Mouse (Mus musculus): ENCODE data around the gene Plekhf1. TPM values are rescaled to one million over a fixed set of nuclear protein-coding genes. Genes with fewer than 3 reads are reported as not detected.

The Plekhf1 gene
- polyA plus RNA-seq, 1 experiment from 2014 or later: 18.4 TPM

DNA sequence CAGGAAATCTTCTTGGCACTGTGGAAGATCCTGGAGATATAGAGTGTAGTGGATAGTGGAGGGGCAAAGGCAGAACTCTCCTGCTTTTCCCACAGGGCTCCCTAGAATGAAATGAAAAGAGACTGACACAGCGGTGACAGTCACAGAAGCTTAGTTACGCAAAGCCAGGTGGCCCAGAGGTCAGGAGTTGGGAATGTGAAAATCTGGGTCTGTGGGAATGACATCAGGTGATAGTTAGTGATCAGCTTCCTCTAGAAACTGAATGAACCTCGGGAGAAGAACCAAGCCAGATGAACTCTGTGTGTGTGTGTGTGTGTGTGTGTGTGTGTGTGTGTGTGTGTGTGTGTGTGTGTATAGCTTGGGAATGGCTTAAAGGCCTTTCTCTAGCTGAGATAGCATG is 18.8 kb downstream of the Plekhf1 start:
- H3K27me3 ChIP-seq: no peaks in the 10 kb centered on the region
- ATAC-seq: no peak
- DNase-seq (ENCODE audit: low read depth, low spot score): no peak
- CTCF ChIA-PET: interaction anchor here (1.5 to 1.9 kb wide), 2 partner anchors 8 to 27 kb away, joined by 4 to 11 read pairs; partner anchors contain the start of gene 1600014C10Rik
- in situ Hi-C loops (cut with MboI; ENCODE audit: low pct_unique_long_range_greater_than_20kb): no loop called here
- POLR2A ChIA-PET: no interaction called here
- TF ChIP-seq CTCF (IDR thresholded peaks at IDR 0.05): no peak

DNA sequence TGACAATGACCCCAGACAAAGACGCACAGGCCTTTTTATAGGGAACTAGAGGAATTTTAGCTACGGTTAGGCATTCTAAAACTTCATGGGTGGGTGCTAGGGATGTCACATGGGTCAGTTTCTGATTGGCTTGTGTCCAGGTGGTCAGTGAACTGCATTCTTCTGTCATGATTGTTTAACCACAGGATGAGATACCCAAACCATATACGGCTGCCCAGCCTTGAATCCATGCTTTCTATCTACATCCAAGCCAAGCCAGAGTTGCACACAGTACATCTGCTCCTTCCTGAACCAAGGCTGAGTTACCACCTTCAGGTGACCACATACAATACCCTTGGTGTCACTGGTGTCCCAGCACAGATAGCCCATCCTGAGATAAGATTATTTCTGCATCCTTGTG is 21.3 kb downstream of the Plekhf1 start:
- DNase-seq (ENCODE audit: low read depth, low spot score): peak; percentile 68
- POLR2A ChIA-PET: no interaction called here
- CTCF ChIA-PET: interaction anchor here (1.6 to 2.7 kb wide), 2 partner anchors 11 to 60 kb away, joined by 4 to 7 read pairs; no protein-coding TSS in a partner anchor
- H3K27me3 ChIP-seq: no peaks in the 10 kb centered on the region
- in situ Hi-C loops (cut with MboI; ENCODE audit: low pct_unique_long_range_greater_than_20kb): no loop called here
- no peak for TF ChIP-seq CTCF (IDR thresholded peaks at IDR 0.05)
- peak; percentile 85 for ATAC-seq

DNA sequence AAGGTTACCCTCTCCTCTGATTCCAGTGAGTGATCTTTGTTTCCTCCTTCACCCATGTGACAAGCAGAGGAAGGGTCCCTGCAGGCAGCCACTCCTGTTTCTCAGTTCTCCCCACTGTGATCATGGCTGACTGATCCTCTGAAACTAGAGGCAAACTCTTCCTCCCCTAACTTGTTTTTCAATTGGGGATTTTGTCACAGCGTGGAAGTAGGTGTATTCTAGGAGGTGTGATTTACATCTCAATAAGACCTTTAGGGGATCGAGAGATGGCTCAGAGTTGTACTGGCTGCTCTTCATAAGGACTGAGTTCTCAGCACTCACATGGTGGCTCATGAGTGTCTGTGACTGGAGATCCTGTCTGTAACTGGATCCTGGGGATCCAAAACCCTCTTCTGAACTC is 22.0 kb downstream of the Plekhf1 start:
- POLR2A ChIA-PET: no interaction called here
- in situ Hi-C loops (cut with MboI; ENCODE audit: low pct_unique_long_range_greater_than_20kb): no loop called here
- CTCF ChIA-PET: interaction anchor here (1.6 to 2.7 kb wide), 3 partner anchors 10 to 61 kb away, joined by 4 to 7 read pairs (median 5); no protein-coding TSS in a partner anchor
- ATAC-seq (no peak), DNase-seq (ENCODE audit: low read depth, low spot score) (no peak)
- no peaks in the 10 kb centered on the region for H3K27me3 ChIP-seq
- no peak for TF ChIP-seq CTCF (IDR thresholded peaks at IDR 0.05)

DNA sequence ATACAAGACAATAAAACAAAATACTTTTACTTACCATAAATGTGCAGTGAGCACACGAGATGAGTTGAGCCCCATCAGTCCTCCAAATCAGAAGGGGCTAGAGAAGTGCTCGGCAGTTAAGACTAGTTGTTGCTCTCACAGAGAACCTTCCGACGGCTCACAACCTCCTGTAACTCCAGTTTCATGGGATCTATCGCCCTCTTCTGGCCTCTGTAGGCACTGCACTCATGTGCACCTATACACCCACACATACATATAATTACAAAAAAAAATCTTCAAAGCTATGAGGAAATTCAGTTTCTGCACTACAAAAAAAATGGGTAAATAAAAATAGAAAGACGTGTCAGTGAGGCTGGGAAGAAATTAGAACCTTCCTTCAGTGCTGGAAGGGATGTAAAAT is 23.5 kb downstream of the Plekhf1 start:
- H3K27me3 ChIP-seq: no peaks in the 10 kb centered on the region
- no peak for ATAC-seq
- ChIA-PET POLR2A (no interaction called here), CTCF (interaction anchor here (0.9 to 5.0 kb wide), 4 partner anchors 14 to 23 kb away, joined by 3 to 76 read pairs (median 4); partner anchors contain the start of gene 1600014C10Rik)
- TF ChIP-seq CTCF (IDR thresholded peaks at IDR 0.05): peak; percentile 59
- in situ Hi-C loops (cut with MboI; ENCODE audit: low pct_unique_long_range_greater_than_20kb): no loop called here
- DNase-seq (ENCODE audit: low read depth, low spot score): no peak

DNA sequence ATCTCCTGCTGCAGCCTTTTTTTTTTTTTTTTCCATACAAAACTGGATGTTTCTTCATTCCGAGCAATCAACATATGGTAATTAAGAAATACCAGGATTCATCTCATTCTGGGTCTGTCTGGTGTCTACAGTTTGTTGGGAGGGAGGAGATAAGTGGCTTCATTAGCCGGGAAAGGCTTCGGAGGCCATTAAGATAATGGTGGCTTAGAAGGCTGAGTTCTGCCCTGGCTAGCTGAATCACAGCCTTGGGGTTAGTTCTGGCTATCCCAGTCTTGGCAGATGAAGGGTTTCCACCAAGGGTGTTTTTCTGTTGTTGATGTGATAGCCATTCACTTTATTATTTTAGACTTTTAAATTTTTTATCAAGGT is 26.5 kb downstream of the Plekhf1 start:
- DNase-seq (ENCODE audit: low read depth, low spot score) (no peak), ATAC-seq (no peak)
- ChIA-PET POLR2A (interaction anchor here (0.6 to 1.5 kb wide), 3 partner anchors 16 to 266 kb away, joined by 3 to 7 read pairs (median 4); partner anchors contain the start of gene 1600014C10Rik), CTCF (interaction anchor here (0.6 to 5.0 kb wide), 23 partner anchors 9 to 183 kb away, joined by 3 to 76 read pairs (median 8); partner anchors contain the start of genes 1600014C10Rik and Plekhf1)
- no peaks in the 10 kb centered on the region for H3K27me3 ChIP-seq
- in situ Hi-C loops (cut with MboI; ENCODE audit: low pct_unique_long_range_greater_than_20kb): no loop called here
- TF ChIP-seq CTCF (IDR thresholded peaks at IDR 0.05): no peak

DNA sequence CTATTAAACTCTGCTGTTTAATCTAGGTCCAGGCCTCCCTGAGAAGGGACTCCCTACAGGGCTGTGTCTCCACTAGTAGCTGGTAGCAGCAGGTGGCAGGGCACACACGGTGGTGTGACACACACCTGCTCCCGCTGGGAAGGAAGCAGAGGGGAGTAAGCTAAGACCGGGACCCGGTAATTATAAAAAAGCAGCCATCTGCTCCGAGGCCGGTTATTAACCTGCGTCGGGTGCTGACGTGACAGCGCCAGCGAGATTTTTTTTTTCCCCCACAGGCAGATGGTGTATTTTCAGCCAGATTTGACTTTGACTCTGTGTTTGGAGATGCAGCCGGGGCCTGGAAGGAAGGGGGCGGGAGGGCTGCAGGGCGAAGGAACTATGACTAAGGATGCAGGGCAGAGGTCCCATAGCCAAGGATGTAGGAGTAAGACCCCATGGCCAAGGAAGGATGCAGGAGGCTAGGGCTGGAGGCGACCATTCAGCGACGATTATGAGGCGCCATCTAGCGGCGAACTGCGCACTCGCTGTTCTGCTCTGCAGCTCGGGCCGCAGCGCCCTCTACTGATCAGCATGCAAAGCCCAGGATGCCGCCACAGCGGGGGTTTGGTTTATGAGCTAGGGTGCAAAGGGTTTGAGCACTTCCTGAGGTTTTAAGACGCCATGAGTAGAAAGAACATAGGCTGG is 27.1 kb downstream of the Plekhf1 start:
- no peak for DNase-seq (ENCODE audit: low read depth, low spot score)
- CTCF ChIA-PET: interaction anchor here (0.6 to 5.0 kb wide), 23 partner anchors 9 to 183 kb away, joined by 3 to 76 read pairs (median 8); partner anchors contain the start of genes 1600014C10Rik and Plekhf1
- TF ChIP-seq CTCF (IDR thresholded peaks at IDR 0.05): peak; percentile 100
- H3K27me3 ChIP-seq: no peaks in the 10 kb centered on the region
- peak; percentile 97 for ATAC-seq
- in situ Hi-C loops (cut with MboI; ENCODE audit: low pct_unique_long_range_greater_than_20kb): no loop called here
- POLR2A ChIA-PET: interaction anchor here (0.6 to 1.5 kb wide), 4 partner anchors 15 to 266 kb away, joined by 3 to 7 read pairs (median 4); partner anchors contain the start of gene 1600014C10Rik

DNA sequence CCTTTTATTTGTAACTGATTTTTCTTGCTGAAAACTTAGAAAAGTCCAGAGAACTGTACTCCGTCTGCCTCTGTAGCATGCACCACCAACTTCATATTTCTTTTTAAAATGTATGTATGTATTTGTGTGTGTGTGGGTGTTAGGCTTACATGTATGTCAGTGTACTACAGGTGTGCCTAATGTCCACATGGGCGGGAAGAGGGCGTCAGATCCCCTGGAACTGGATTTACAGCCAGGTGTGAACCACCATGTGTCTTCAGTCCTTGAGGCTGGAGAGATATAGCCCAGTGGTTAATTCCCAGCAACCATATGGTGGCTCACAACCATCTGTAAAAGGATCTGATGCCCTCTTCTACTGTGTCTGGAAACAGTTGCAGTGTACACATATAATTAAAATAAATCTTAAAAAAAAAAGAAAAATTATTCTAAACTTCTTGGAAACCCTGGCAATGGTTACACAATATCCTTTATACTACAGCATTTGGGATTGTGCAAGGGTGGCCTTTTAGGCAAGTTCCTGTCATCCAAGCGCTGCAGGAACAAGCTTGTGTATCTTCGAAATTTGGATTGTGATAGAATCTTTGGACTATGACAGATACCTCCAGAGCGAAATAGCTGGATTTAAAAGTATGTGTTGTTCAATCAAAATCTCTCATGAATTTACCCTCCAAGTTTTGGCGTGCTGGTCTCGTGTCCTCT is 27.8 kb downstream of the Plekhf1 start:
- CTCF ChIA-PET: interaction anchor here (1.1 to 5.0 kb wide), 12 partner anchors 12 to 70 kb away, joined by 3 to 76 read pairs (median 12); partner anchors contain the start of genes 1600014C10Rik and Plekhf1

DNA sequence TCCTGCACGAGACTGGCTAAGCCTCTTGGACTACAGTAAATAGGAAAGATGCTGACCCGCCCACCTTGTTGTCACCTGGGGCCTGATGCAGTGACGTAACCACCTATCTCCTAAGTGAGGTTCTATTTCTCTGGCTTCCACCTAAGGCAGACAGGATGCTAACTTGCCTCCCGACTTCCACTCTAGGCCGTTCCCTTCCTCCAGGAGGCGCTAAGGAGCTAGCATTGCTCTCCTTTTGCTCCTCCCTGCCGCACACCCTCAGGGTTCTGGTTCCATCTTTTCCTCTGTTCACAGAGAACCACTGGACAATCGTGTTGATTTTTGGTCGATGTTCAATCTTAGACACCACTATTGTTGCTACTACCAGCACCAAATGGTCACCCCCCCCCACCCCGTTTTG is 36.2 kb downstream of the Plekhf1 start:
- POLR2A ChIA-PET: no interaction called here
- no peaks in the 10 kb centered on the region for H3K27me3 ChIP-seq
- CTCF ChIA-PET: interaction anchor here (0.9 to 1.0 kb wide), 2 partner anchors 9 to 10 kb away, joined by 3 read pairs; partner anchors contain the start of gene 1600014C10Rik
- TF ChIP-seq CTCF (IDR thresholded peaks at IDR 0.05): peak; percentile 54
- DNase-seq (ENCODE audit: low read depth, low spot score) (no peak), ATAC-seq (no peak)
- in situ Hi-C loops (cut with MboI; ENCODE audit: low pct_unique_long_range_greater_than_20kb): loop anchor here (5.0 kb wide), 1 partner anchor 71 kb away; no protein-coding TSS in a partner anchor

More for the DNA sequence above, 27.8 kb downstream of the Plekhf1 start:
- no peak for TF ChIP-seq CTCF (IDR thresholded peaks at IDR 0.05)
- ATAC-seq (no peak), DNase-seq (ENCODE audit: low read depth, low spot score) (no peak)
- POLR2A ChIA-PET: interaction anchor here (1.4 to 1.5 kb wide), 2 partner anchors 15 to 17 kb away, joined by 4 to 7 read pairs; partner anchors contain the start of gene 1600014C10Rik
- no peaks in the 10 kb centered on the region for H3K27me3 ChIP-seq
- in situ Hi-C loops (cut with MboI; ENCODE audit: low pct_unique_long_range_greater_than_20kb): no loop called here

DNA sequence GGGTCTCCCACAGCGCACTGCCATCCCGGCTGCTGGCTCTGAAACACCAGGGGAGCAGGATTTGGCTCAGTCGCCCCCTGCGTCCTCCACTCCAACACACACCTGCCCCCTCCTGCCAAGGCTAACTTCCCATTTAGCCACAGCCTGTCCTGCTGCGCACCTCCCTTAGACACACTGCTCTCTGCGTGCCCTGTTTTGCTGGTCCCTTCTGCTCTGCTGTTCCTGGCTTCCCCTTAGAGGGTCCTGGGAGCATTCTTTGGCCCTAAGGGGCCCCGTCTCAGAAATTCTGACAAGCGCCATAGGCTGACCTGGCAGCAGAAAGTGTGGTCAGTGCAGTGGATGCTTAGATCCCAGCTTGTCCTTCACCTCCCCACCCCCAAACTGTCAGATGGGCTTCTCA is 36.7 kb downstream of the Plekhf1 start:
- ATAC-seq (no peak), DNase-seq (ENCODE audit: low read depth, low spot score) (no peak)
- POLR2A ChIA-PET: no interaction called here
- H3K27me3 ChIP-seq: no peaks in the 10 kb centered on the region
- CTCF ChIA-PET: interaction anchor here (0.9 to 1.0 kb wide), 2 partner anchors 9 to 10 kb away, joined by 3 read pairs; partner anchors contain the start of gene 1600014C10Rik
- TF ChIP-seq CTCF (IDR thresholded peaks at IDR 0.05): no peak
- in situ Hi-C loops (cut with MboI; ENCODE audit: low pct_unique_long_range_greater_than_20kb): loop anchor here (5.0 kb wide), 1 partner anchor 71 kb away; no protein-coding TSS in a partner anchor
